Mouse (Mus musculus) natural killer cell, adult 2 months (primary cell): ENCODE measurements around the gene Muc13.
A peak's percentile ranks its signal among the peaks of the same experiment; 100 is the strongest.

Experiments
- DNase-seq, 2 experiments: peaks; one replicate each; pipeline ENCODE4 v3.0.0; 2022; ENCODE audit warnings: low spot score in 2 of 2

Gene Muc13

DNA sequence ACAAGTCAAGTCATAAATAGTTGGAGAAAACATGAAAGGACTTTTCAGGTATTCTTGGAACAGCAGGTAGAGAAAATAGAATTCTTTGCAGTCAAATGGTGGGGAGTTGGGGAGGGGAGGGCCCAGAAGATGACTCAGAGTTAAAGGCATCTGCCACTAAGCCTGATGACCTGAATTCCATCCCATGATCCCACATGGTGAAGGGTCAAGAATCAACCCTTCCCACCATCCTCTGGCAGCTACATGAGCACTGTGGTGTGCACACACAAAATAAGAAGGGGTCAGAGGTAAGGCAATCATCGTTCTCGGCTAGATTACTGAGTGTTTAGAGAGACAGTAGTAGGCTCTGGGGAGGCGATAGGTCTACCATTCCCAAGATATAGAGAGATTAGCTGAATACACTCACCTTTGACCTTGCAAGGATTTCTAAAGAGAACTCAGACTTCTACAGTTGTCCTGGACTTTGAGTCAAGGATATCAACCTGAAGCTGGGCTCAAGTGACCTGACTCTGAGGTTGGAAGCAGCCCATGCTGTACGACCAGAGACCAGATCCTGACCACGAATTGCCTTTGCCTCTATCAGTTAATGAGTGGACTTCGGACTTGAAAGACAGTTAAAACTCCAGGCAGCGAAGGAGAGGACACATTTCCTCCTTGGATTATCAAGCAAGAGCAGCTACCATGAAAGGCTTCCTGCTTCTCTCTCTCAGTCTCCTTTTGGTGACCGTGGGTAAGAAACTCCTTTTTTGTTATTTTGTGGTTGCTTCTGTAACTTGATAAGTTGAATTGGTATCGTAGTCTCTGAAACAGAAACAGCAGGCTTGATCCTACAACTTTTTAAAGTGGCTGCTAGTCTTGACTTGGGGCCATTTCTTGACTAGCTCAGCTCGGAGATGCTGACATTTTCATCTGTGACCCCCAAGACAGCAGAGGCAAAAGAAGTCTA lies at the start of gene Muc13:
Muc13 (plus strand) TSS at position 192 of the 946 bp plus-strand sequence.
- no peak for DNase-seq

DNA sequence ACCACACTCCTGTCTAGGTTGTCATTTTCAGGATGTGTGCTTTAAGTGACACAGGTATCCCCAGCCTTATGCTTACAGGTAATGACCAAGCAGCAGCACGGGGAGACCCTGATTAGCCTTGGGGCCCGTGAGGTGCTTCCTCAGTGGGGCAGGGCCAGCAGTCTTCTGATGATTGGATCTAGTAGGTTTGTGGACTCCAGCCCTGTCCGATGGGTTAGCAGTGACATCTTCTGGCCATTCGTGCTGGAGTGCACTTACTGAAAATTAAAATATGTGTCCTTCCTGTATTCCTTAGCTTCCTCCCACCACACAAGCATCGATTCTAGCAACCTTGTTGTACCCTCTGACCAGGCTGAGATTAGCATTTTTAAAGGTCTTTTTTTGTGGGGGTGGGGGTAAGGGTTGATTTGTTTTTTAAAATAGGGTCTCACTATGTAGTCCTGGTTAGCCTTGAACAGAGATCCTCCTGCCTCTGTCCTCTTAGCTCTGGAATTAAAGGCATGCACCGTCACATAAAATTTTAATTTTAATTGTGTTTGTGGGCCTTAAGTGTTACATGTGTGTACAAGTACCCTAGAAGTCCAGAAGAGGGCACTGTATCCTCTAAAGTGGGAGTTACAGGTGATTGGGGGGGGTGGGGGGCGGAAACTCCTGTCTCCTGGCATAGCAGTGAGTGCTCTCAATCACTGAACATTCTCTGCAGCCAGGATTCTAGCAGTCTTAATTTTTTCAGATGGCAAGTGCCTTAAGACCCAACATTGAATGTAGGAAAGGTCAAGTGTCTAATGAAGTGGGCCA lies 49.0 kb upstream of the Muc13 start:
- DNase-seq, result no peak

DNA sequence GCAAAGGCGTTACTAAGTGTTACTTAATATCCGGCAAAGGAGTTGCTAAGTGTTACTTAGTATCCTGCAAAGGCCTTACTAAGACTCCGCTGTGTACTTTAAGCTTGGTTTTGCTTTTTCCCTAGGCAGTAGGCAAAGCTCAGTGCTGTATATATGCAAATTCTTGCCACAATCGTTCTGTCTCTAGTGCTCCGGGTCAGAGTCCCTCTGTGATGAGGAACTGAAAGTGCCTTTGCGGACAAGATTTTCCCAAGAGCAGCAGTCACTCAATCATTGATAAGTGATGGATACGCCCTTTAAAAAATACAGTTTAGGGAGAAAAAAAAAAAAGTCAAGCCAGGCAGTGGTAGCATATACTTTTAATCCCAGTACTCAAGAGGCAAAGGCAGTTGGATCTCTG lies 48.4 kb upstream of the Muc13 start:
- peak in 1 of 2 experiments; percentile 68 for DNase-seq

DNA sequence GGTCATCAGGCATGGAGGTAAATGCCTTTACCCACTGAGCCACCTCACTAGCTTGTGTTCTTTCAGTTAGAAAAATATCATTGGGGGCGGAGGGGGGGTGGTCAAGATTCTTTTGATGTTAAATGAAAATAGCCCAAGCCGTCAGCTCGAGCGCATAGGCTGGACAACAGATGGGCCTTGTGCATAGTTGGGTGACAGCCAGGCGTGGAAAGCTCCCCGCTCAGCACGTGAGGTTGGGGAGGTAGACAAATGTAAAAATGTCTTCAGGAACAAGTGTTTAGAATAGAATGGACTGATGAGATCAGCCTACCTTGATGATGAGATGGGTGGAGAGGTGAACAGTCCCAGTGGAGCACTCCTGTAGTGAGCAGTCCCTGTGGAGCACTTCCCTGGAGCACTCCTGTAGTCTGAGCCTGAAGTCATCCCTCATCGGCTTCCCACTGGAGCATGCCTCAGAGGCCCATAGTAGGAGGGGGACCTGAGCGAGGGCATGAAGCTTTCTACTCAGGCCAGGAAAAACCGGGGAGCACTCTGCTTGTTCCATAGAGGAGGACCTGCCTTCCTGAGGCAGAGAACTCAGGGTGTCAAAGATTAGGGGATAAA lies 47.7 kb upstream of the Muc13 start:
- no peak for DNase-seq

DNA sequence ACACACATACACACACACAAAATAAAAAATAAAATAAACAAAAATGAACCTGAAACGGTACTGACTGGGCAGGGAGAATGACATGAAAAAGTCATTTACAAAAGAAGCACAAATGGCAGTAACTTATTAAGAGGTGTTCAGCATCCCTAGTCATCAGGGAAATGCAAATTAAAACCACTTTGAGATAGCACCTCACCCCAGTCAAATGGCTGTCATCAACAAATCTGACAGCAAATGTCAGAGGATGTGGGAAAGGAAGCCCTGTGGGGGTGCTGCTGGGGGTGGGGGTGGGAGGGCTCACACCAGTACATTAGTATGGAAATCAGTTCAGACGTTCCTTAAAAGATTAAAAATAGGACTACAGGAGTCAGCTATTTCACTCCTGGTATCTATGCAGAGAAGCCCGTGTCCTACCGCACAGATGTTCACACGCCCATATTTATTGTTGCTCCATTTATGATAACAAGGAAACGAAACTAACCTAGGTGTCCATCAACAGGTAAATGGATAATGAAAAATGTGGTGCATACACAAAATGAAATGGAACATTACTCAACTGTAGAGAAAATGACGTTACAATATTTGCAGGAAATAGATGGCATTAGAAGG lies 46.4 kb upstream of the Muc13 start:
- peak in 1 of 2 experiments; percentile 18 for DNase-seq

DNA sequence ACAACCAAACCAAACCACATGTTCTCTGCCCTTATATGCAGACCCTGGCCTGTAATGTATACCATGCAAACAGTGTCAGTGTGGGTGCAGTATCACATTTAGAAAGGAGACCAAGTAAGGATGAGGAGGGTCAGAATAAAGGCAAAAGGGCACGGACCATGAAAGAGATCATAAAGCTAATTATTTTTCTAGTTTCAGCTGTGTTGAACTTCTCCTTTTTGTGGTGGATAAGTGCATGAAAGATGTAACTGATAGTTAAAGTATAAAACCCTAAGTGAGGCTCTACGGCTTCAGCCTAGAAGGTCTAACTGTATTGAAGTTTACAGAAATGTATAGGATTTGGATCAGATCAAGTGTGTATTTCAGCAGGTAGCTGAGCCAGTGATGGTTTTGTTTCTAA lies 45.8 kb upstream of the Muc13 start:
- no peak for DNase-seq

DNA sequence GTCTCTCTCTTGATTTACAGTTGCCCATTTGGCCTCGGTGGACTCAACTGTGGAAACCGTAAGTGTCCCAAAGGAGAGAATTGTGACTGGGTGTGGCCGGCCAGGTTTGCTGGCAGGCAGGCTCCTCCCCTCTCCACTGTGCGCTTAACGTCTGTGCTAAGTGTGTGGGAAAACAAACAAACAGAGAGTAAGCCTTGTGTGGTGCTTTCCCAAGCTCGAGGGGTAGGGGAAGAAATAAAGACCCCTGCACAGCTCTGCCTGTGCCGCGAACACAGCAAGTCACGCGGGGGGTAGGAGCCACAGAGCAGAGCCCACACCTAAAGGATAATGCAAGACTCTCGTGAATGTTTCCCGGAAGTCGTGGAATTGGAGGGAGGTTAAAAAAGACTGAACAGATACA lies 42.7 kb upstream of the Muc13 start:
- DNase-seq, result peak in 1 of 2 experiments; percentile 64

DNA sequence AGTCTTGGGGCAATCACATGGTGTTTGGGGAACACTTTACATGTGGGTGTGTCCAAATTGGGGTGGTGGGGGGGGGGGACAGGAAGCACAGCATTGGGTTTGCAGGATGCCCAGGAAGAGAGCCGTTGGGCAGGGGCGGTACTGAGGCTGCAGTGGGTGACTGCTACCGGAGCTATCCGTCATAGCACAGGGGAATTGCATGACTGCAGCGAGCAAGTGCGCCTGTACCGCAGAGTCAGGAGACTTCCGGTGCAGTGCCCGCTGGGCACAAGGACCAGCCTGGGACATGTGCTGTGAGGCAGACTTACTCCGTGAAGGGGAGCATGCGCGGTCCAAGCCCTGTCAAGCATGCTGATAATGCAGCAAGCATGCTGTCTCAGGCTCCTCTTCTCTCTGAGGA lies 42.2 kb upstream of the Muc13 start:
- peak; percentile 57 to 87 for DNase-seq

DNA sequence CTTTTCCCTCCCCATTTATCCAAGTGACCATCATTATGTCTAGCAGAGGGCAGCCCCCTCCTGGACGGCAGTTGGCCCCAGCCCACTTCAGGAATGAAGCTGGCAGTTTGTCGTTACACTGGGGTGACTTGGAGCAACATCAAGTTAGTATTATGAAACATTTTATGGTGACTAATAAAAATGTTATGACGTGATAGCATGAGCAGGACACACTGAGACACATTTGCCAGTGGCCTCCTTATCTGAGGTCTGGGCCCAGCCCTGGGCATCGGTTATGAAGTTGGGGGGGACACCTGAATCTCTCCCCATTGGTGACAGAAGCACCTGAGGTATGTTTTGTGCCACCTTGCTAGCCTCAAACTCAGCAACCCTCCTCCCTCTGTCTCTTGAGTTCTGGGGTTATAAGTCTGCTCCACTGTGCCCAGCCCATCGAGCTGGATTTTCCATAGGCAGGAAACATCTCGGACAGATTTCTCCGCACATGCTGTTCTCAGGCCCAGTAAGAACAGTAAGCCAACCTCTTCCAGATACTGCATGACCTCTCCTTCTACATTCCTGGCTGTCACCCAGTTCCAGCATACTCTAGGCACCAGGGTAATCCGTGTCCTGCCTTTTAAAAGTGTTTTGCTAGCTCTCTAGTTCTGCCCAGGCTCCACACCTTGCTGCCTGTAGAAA lies 40.8 kb upstream of the Muc13 start:
- no peak for DNase-seq

DNA sequence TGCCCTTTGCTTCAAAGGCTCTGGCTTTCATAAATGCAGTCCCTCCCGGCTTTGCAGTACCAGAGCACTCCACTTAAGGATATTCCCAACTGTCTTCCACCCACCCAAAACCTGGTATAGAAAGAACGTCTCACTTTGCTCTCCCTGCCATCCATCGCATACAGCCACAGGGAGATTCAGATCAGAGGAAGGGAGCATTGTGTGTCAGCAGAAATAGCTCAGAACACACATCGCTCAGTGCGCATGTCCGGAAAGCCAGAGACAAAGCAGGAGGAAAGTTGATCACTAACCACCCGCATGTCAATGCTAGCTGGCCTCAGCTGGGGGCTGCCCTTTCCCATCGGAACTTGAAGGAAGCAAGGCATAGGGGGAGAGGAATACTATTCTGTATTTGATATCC lies 38.5 kb upstream of the Muc13 start:
- no peak for DNase-seq

DNA sequence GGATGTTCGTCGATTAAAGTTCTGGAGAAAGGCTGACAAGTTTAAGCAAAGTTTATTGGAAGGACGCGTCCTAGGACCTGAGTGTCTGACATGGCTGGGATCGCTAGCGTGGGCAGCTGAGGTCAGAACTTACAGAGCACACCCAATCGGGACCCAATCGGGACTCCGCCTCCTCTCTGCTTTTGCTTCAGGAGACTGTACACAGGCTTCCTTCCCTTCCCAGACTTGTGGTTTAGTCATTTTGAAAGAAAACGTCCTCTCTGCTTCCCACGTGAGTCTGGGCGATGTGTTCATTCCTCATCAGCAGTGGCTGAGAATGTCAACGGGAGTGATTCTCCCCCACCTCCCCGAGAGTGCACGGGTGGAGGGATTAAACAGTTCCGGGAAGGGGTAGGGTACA lies 37.9 kb upstream of the Muc13 start:
- no peak for DNase-seq

DNA sequence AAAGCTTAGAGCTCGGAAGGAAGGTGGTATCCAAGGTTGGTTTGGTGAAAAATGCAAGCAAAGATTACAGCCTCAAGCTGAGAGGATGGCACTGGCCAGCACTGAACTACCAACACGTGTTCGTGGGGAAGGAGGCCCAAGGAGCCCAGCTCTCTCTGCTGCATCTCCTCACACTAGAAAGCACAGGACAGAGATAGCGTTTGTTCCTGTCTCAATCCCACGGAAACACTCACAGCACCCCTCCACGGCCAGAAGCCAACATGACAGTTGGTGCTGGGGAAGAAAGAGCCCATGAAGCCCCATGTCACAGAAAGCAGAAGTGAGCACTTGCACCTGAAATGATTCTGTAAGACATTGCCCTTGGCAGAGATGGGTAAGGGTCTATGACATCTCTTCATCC lies 37.4 kb upstream of the Muc13 start:
- peak in 1 of 2 experiments; percentile 66 for DNase-seq

DNA sequence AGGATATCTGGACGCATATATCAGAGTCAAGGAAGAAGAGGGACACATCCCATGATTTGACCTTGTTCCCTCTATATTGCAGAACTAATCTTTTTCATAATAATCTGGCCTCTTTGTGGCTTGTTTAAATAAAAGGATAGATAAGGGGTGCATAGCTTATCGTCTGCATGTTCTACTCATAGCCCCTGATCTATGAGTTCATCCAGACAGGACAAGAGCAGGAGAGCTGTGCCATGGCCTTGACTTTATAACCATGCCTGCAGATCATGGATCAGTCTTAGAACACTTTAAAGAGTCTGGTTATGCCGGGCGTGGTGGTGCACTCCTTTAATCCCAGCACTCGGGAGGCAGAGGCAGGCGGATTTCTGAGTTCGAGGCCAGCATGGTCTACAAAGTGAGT lies 34.6 kb upstream of the Muc13 start:
- no peak for DNase-seq

DNA sequence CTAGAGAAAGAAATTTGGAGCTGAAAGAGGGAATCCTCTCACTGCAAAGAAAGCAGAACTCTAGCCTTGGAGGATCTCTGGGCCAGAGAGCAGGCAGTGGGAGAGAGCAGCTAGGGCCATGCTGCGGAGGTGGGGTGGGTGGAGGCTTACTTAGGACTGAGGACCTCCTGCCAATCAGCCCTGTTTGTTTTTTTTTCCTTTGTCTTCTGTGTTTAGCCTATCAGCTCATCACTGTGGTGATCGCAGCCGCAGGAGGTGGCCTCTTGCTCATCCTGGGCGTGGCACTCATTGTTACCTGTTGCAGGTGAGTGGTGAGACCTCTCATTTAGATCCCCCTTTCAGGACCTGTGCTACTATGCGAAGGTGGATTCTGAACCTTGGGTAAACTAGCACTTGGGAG lies 33.3 kb upstream of the Muc13 start:
- DNase-seq, result no peak

DNA sequence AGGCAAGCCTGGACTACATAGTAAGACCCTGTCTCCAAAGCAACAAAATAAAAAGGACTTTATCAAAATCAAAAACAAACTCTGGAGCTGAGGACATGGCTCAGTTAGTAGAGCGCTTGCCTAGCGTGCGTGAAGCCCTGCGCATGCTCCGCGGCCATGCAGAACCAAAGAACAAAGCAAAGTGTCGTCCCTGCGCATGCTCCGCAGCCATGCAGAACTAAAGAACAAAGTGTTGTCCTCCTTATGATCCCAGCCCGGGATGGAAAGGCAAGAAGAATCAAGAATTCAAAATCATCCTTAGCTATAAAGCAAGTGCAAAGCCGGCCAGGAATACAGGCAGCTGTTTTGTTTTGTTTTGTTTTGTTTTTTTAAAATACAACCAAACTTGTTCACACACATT lies 32.8 kb upstream of the Muc13 start:
- no peak for DNase-seq

DNA sequence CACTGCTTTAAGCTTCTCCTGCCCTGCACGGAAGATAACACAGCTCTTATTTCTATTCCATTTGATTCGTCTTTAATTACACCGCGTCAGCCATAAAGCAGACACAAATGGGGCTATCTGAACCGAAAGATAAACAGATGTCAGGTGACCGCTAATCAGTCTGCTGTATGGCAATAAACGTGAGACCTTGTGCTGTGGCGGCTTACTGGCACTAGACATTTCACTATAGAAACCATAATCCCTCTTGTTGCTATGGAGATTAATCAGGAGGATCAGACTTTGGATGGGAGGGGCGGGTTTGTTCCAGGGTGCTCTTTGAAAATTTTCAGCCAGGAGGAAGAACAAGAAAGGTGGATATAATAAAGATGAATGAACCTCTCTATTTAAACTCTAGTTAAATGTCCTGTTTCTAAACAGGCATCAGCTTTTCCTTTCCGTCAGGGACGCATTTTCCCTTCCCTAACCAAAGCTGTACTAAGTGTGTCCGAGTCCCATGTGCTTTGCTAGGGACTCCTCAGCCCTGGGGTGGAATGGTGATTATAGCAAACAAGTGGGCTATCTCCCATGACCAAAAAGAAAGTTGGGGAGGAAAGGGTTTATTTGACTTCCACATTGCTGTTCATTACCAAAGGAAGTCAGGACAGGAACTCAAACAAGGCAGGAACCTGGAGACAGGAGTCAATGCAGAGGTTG lies 29.2 kb upstream of the Muc13 start:
- DNase-seq, result no peak

DNA sequence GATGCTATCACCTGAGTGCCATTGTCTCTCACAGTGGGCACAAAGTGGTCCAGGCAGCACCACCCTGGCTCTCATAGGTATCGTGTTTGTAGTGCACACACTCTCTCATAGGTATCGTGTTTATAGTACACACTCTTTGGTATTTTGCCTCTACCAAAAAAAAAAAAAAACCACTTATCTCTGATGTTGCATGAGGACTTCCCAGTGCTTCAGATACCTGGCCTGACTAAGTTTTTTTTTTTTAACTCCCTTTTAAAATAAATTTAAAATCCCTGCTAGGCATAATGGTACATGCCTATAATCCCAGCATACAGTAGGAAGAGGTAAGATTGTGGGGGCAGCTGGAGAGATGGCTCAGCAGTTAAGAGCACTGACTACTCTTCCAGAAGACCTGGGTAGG lies 28.4 kb upstream of the Muc13 start:
- DNase-seq, result no peak

DNA sequence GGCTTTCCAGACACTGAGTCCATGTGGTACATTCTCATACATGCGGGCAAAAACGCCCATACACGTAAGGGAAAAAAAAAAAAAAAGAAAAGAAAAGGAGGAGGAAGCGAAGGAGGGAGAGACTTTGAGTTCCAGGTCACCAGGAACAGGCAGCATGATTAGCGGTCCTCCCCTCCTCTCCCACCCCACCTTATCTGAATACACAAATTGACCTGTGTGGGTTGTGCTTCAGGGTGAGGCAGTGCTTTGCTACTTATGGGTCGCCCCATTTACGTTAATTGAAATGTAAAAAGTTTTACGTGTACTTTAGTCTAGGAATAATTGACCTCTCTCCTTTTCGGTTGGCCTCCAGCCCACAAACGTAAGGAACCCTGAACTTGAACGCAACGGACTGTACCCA lies 27.5 kb upstream of the Muc13 start:
- no peak for DNase-seq

DNA sequence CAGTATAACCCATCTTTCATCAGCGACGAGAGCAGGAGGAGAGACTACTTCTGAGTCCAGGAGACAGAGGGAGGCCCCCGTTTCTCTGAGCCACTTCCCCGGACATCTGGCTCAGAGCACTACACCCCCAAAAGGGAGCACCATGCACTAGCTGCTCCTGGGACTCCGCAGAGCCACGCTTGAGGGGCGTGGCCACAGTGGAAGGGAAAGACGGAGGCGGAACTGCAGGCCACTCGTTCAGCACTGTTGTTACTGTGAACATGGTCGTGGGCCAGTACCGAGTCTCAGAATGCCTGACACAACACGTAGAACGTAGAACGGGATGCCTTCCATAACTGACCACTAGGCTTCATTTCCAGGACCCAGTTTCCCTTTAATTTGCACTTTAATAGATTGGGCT lies 27.1 kb upstream of the Muc13 start:
- no peak for DNase-seq

DNA sequence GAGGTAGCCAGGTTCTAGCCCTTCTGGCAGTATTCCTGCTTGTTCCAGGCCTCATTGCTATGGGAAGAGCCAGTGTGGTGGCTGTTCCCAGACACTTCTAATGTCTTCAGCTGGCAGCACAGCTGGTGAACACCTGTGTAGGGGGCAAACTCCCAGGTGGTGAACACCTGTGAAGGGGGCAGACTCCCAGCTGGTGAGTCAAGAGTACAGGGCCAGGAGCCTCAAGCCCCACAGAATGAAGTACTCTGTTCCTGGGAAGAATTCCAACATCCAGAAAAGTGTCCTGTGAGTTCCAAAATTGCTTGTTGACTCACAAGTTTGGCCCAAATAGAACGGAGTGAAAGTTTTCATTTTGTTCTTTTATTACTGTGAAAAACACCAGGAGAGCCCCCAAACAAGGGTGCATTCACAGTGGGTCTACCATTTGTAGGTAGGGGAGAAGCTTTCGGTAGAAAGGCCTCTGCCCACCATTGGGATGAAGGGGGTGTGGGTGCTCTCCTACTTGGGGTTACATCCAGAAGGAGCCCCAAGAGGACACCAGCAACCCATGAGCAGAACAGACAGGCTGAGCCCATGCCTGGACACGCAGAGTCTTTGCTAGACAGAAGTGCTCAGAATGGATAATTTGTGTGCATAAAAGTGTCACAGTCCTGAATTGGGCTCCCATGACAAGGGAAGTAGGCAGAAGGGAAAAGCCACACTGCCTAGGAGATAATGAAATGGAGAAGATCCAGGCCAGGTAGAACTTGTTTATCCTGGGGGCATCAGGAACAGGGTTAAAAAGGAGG lies 25.2 kb upstream of the Muc13 start:
- no peak for DNase-seq
